Mouse (Mus musculus) liver, embryonic 12.5 days (tissue): Measurements from ENCODE around the gene Clvs2. TPM values are rescaled to one million over a fixed set of nuclear protein-coding genes. Genes with fewer than 3 reads are reported as not detected.

Experiments
- ATAC-seq: fragments of 200-750 bp; cut with Nextera tagmentation; 2 replicates; pipeline ENCODE4 v1.8.0; 2017; ENCODE audit warnings: moderate number of reproducible peaks, mild to moderate bottlenecking, moderate library complexity
- H3K27ac ChIP-seq: fragments of 300-500 bp; sonication (generic); 2 replicates; pipeline ENCODE4 v1.5.1; 2016; ENCODE audit warnings: mild to moderate bottlenecking
- H3K27me3 ChIP-seq: fragments of 300-500 bp; sonication (generic); replicated peaks from 2 replicates; pipeline ENCODE4 v1.6.1; 2016; ENCODE audit warnings: mild to moderate bottlenecking, moderate library complexity
- H3K36me3 ChIP-seq: fragments of 300-500 bp; sonication (generic); 2 replicates; pipeline ENCODE4 v1.6.1; 2016; ENCODE audit warnings: mild to moderate bottlenecking, moderate library complexity
- H3K4me1 ChIP-seq: fragments of 300-500 bp; sonication (generic); 2 replicates; pipeline ENCODE4 v1.6.1; 2016
- H3K4me2 ChIP-seq: fragments of 300-500 bp; sonication (generic); 2 replicates; pipeline ENCODE4 v1.6.1; 2016; ENCODE audit warnings: mild to moderate bottlenecking, moderate library complexity
- H3K4me3 ChIP-seq: fragments of 300-500 bp; sonication (generic); 2 replicates; pipeline ENCODE4 v1.5.1; 2016; ENCODE audit warnings: mild to moderate bottlenecking, moderate library complexity
- H3K9ac ChIP-seq: fragments of 300-500 bp; sonication (generic); 2 replicates; pipeline ENCODE4 v1.6.1; 2016; ENCODE audit warnings: mild to moderate bottlenecking, moderate library complexity
- H3K9me3 ChIP-seq: fragments of 300-500 bp; sonication (generic); replicated peaks from 2 replicates; pipeline ENCODE4 v1.6.1; 2016; ENCODE audit warnings: mild to moderate bottlenecking, moderate library complexity
- WGBS: fragments of 180-500 bp; shearing (Covaris S2); methylation state at CpG from one replicate; pipeline ENCODE4 v1.1.7; 2016; ENCODE audit not compliant: insufficient replicate concordance; 5-methylcytosine and 5-hydroxymethylcytosine counted together
- polyA plus RNA-seq: library from polyadenylated mRNA; unstranded; fragments of >200 nt; fragmentation: Nextera tagmentation; extraction: Ambion mirVana; gene quantifications from 2 replicates; pipeline ENCODE4 v1.2.1, GENCODE M21; 2016

Gene Clvs2
- 0.12 TPM in 1 of 2 replicates, not detected in the other for polyA plus RNA-seq

DNA sequence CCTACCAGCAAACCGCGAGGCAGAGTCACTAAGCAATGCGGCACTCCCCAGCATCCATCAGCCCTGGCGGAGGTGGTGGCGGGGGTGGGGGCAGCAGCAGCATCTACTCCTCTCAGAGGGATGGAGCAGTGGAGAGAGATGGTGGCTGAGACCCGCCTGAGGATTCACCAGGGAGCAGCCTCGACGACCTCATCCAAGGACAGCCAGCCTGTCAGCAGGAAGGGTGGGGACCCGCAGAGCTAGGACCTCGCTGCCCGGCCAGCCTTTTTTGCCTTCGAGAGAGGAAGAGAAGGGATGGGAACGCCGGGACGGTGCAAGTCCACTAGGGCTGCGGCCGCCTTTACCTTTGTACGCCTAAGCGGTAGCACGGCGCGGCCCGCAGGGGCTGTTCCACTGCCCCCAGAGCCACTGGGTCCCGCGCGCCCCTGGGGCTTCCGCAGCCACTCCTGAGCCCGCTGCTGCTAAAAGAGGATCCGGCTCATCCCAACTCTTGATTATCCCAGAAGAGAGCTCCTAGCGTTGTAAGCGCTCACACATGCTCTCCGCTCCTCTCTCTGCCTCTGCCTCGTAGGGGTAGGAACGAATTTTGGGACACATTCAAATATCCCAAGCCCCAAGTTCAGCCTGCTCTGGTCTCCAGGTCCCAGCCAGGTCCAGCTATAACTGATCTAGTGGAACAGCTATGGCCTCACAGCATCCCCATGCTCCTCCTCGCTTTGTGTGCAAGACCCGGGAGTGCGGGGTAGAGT, at the start of gene Clvs2:
Gene Clvs2, minus strand, starts transcription at position 639 of the 749 bp plus-strand sequence.
- peak within 1 kb of the TSS; percentile 44 for H3K4me2 ChIP-seq
- 4% methylated on average over 37 of the region's 37 CpGs for WGBS
- H3K4me1 ChIP-seq: no peaks in the 10 kb centered on the region
- no peaks in the 10 kb centered on the region for H3K9me3 ChIP-seq
- ATAC-seq: no peak
- no peak within 1 kb of the TSS for H3K27ac ChIP-seq
- peak within 1 kb of the TSS; percentile 17; the same call in 1 of the 2 replicates for H3K4me3 ChIP-seq
- no peak within 1 kb of the TSS for H3K9ac ChIP-seq
- no peaks in the 10 kb centered on the region for H3K36me3 ChIP-seq
- H3K27me3 ChIP-seq: peaks cover 14% of the 10 kb centered on the region

DNA sequence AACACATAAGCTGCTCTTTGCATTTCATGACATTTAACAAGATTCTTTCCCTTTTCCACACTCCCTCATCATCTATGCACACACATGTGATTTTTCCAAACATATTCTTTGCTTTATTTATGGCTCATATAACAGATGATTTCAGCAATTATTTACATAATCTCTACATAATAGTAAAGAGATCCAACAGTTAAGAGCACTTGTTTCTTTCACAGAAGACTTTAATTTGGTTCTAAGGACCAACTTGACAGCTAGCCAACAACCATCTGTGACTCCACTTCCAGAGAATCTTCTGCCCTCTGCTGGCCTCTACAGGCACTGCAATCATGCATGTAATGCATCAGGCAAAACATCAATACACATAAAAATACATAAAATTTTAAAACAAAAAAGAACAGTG, 28.6 kb upstream of the Clvs2 start:
- Histone ChIP-seq H3K4me2 (no peak overlapping the region), H3K4me1 (no peaks in the 10 kb centered on the region), H3K4me3 (no peak overlapping the region), H3K36me3 (no peaks in the 10 kb centered on the region), H3K27me3 (no peaks in the 10 kb centered on the region), H3K9ac (no peak overlapping the region), H3K27ac (no peak overlapping the region), H3K9me3 (no peaks in the 10 kb centered on the region)
- no peak for ATAC-seq

- no peak for ATAC-seq
- no peaks in the 10 kb centered on the region for H3K4me1 ChIP-seq
- WGBS: 12% methylated on average over 6 of the region's 6 CpGs
- no peak overlapping the region for H3K27ac ChIP-seq
- H3K9me3 ChIP-seq: no peaks in the 10 kb centered on the region
- H3K4me2 ChIP-seq: no peak overlapping the region
- no peak overlapping the region for H3K4me3 ChIP-seq
- no peak overlapping the region for H3K9ac ChIP-seq
- H3K36me3 ChIP-seq: no peaks in the 10 kb centered on the region
- H3K27me3 ChIP-seq: peaks cover 14% of the 10 kb centered on the region
Measured at GRCm38 (mm10) chr10:33623577-33623991, 985 bp downstream of the Clvs2 start.

DNA sequence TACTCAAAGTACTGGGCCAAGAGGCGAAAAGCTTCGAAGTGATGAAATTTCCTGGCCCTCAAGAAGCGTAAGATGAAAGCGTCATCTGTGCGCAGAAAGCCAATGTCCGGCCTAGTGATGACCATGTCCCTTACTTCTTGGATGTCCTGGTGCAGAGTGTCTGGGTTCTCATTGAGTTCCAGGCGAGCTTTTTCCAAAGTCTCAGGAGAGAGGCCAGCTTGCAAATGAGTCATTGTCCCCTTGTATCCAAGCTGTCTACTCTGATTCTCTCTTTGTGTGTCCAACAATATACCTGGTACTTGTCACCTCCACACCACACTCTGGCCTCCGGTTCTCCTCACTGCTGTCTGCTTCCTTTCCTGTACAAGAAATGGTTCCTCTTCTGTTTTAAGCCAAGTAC, 1.9 kb downstream of the Clvs2 start:
- Histone ChIP-seq H3K27me3 (peaks cover 14% of the 10 kb centered on the region), H3K36me3 (no peaks in the 10 kb centered on the region), H3K27ac (no peak overlapping the region), H3K4me1 (no peaks in the 10 kb centered on the region), H3K9me3 (no peaks in the 10 kb centered on the region), H3K4me2 (no peak overlapping the region), H3K4me3 (no peak overlapping the region), H3K9ac (no peak overlapping the region)
- WGBS: 65% methylated on average over 8 of the region's 8 CpGs
- no peak for ATAC-seq

GRCm38 (mm10) chr10:33616207-33616606, 8.4 kb downstream of the Clvs2 start:
- no peak overlapping the region for H3K4me3 ChIP-seq
- WGBS: 55% methylated on average over 2 of the region's 2 CpGs
- no peak for ATAC-seq

DNA sequence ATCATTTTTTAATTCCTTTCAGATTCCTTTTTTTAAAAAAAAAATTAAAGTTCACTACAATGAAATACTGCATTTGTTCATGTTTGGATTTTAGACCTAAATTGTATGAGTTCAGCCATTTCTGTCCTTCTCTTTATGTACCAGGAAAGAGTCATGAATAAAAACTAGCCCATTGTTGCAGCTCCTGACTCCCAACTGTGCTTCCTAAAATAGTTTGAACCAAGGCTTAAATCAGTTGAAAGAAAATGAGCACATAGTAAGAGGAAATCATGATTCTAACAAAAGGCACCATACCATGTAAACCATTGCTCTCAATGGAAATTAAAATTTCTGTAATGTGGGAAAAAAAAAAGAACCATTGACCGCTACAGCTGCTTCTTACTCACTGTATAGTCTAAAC, 11.4 kb downstream of the Clvs2 start:
- Histone ChIP-seq H3K9me3 (no peaks in the 10 kb centered on the region), H3K4me2 (no peak overlapping the region), H3K27me3 (no peaks in the 10 kb centered on the region), H3K36me3 (no peaks in the 10 kb centered on the region), H3K27ac (no peak overlapping the region), H3K4me1 (no peaks in the 10 kb centered on the region), H3K4me3 (no peak overlapping the region), H3K9ac (no peak overlapping the region)
- 83% methylated on average over 1 of the region's 1 CpGs for WGBS
- ATAC-seq: no peak

More at GRCm38 (mm10) chr10:33616207-33616606, 8.4 kb downstream of the Clvs2 start:
- H3K9ac ChIP-seq: no peak overlapping the region
- no peaks in the 10 kb centered on the region for H3K36me3 ChIP-seq
- no peak overlapping the region for H3K4me2 ChIP-seq
- H3K9me3 ChIP-seq: no peaks in the 10 kb centered on the region
- H3K27me3 ChIP-seq: no peaks in the 10 kb centered on the region
- H3K27ac ChIP-seq: no peak overlapping the region
- no peaks in the 10 kb centered on the region for H3K4me1 ChIP-seq

GRCm38 (mm10) chr10:33592732-33593131, 31.8 kb downstream of the Clvs2 start:
- Histone ChIP-seq H3K4me1 (no peaks in the 10 kb centered on the region), H3K27me3 (no peaks in the 10 kb centered on the region), H3K9ac (no peak overlapping the region), H3K4me3 (no peak overlapping the region), H3K36me3 (no peaks in the 10 kb centered on the region), H3K27ac (no peak overlapping the region), H3K4me2 (no peak overlapping the region), H3K9me3 (no peaks in the 10 kb centered on the region)
- ATAC-seq: no peak
- WGBS: 75% methylated on average over 16 of the region's 16 CpGs

DNA sequence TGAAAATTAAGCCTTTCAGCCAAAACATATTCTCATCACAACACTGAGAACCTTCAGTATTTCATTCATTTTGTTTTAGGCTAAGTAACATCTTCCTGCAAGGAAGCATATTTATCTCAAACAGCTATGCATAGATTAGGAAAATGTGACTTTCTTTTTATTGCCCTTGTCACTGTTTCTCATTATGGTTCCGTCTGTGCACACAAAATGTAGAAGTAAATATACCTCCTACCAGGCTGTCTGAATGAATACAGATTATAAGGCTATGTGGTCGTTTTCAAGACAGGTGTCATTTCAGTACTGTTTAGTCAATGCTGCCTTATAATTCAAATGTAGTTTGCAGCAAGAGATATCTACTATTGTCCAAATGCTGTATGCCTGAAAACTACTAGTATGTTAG, 35.8 kb downstream of the Clvs2 start:
- ATAC-seq: no peak
- no peaks in the 10 kb centered on the region for H3K36me3 ChIP-seq

DNA sequence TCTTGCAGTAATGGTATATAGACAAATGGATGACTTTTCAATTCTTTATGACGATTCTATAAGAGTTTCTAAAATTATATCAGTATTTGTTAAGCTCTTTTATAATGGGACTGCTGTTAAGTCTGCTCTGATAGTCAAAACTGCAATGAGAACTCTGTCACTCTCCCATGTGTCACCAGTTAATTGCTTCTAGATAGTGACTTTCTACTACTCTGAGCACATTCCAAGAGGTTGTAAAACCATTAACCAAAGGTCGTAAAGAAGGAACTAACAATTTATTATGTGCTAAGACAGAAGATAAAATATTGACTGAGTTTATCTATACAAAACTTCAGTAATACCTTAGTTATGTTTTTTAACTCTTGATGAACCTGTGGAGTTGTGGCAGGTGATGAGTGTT, 37.5 kb downstream of the Clvs2 start:
- no peak for ATAC-seq
- Histone ChIP-seq H3K4me1 (no peaks in the 10 kb centered on the region), H3K27ac (no peak overlapping the region), H3K27me3 (no peaks in the 10 kb centered on the region), H3K4me2 (no peak overlapping the region), H3K36me3 (no peaks in the 10 kb centered on the region), H3K9me3 (no peaks in the 10 kb centered on the region), H3K4me3 (no peak overlapping the region), H3K9ac (no peak overlapping the region)
- WGBS: 50% methylated on average over 2 of the region's 2 CpGs

More for the DNA sequence above, 35.8 kb downstream of the Clvs2 start:
- no peak overlapping the region for H3K4me2 ChIP-seq
- no peak overlapping the region for H3K27ac ChIP-seq
- H3K4me3 ChIP-seq: no peak overlapping the region
- no peaks in the 10 kb centered on the region for H3K4me1 ChIP-seq
- H3K9me3 ChIP-seq: no peaks in the 10 kb centered on the region
- no peak overlapping the region for H3K9ac ChIP-seq
- 42% methylated on average over 2 of the region's 2 CpGs for WGBS
- H3K27me3 ChIP-seq: no peaks in the 10 kb centered on the region

DNA sequence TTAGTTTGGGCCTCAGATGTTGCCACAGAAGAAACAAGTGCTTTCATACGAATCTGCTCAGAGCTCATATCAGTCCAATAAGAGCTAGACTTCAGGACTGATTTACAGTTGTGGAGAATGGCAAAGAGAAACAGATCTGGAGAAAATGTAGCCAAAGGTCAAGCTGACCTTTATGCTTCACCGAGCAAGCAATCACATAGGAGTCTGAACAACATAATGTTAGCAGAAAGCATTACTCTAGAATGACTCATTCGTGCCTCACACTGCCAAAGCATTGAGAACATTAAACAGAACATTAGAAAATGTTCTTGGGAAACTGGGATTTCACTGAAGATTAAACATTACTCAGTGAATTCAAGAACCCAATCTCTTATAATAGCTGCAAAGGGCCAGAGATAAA, 66.5 kb downstream of the Clvs2 start:
- H3K36me3 ChIP-seq: no peaks in the 10 kb centered on the region
- H3K4me1 ChIP-seq: no peaks in the 10 kb centered on the region
- ATAC-seq: no peak
- WGBS: 44% methylated on average over 3 of the region's 3 CpGs
- H3K9ac ChIP-seq: no peak overlapping the region
- no peak overlapping the region for H3K4me3 ChIP-seq
- H3K27ac ChIP-seq: no peak overlapping the region
- no peak overlapping the region for H3K4me2 ChIP-seq
- H3K9me3 ChIP-seq: no peaks in the 10 kb centered on the region
- no peaks in the 10 kb centered on the region for H3K27me3 ChIP-seq

DNA sequence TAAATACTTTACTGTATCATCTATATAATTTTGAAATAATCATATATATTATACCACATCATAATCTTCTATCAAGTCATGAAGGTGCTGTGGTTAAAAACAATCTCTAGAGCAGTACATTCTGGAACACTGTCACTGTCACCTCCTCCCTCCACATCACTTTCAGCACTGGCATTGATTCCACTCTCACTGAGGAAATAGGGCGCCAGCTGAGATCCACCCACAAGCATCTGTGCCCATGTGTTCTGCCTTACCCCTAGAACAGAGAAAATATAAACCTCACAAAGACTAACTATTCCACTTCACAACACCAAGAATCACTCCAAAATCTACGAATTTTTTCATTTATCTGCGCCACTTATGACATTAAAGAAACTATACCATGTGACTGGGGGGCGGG, 84.2 kb downstream of the Clvs2 start:
- Histone ChIP-seq H3K27me3 (no peaks in the 10 kb centered on the region), H3K36me3 (no peaks in the 10 kb centered on the region), H3K4me3 (no peak overlapping the region), H3K27ac (no peak overlapping the region), H3K4me2 (no peak overlapping the region), H3K4me1 (no peaks in the 10 kb centered on the region), H3K9ac (no peak overlapping the region), H3K9me3 (no peaks in the 10 kb centered on the region)
- ATAC-seq: no peak
- WGBS: 64% methylated on average over 4 of the region's 4 CpGs
